Comparison of ENCODE assay signal across 9 mouse cellular contexts in the genomic region with DNA sequence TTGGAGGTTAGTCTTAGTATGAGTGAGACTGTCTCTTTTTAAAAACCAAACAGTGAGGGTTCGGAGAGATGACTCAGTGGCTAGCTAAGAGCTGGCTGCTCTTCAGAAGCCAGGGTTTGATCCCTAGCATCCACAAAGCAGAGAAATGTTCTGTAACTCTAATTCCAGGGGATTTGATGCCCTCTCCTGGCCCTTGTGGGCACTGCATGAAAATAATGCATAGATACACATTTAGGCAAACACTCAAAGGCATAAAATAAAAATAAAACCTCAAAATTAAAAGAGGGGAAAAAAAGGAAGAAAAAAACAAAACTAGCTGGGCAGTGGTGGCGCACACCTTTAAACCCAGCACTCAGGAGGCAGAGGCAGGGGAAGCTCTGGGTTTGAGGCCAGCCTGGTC. TPM values are rescaled to one million over a fixed set of nuclear protein-coding genes. Genes with fewer than 3 reads are reported as not detected.
DNase-seq lines count a peak whose midpoint lies in the region; ATAC-seq and TF ChIP-seq lines count a peak whose summit lies in the region.
"Had no signal": no experiment of that assay in that cellular context is flagged by ENCODE, and none has a peak within 500 bp of the region (broad histone marks: within the 10 kb centered on the region; RNA-seq: fewer than 3 reads in every experiment).

No protein-coding gene starts in this region.

- peaks cover 23% of the 10 kb centered on the region for H3K4me1 ChIP-seq in kidney, embryonic 15.5 days
- H3K4me1 ChIP-seq in liver, embryonic 14.5 days (replicated peaks; ENCODE audit: control insufficient read depth in 2 of 2, insufficient read depth in 2 of 2, low read length in 1 of 2) = peaks cover 11 to 14% of the 10 kb centered on the region in 2 experiments; a peak in 3 of 4 replicates

- H3K27ac ChIP-seq in kidney, embryonic 15.5 days = no peak overlapping the region
- no peak overlapping the region for H3K27ac ChIP-seq in liver, embryonic 14.5 days
- H3K27ac ChIP-seq: heart, embryonic 13.5 days; liver, embryonic 13.5 days had no signal

- no peaks in the 10 kb centered on the region for H3K27me3 ChIP-seq in kidney, embryonic 15.5 days
- H3K27me3 ChIP-seq in liver, embryonic 14.5 days (ENCODE audit: control insufficient read depth, insufficient read depth, low read length) = no peaks in the 10 kb centered on the region
- H3K27me3 ChIP-seq: heart, embryonic 13.5 days; liver, embryonic 13.5 days had no signal

- H3K9ac ChIP-seq in kidney, embryonic 15.5 days = no peak overlapping the region
- no peak overlapping the region for H3K9ac ChIP-seq in liver, embryonic 14.5 days (replicated peaks)
- H3K9ac ChIP-seq: heart, embryonic 13.5 days; liver, embryonic 13.5 days had no signal

- no peak for ATAC-seq in kidney, embryonic 15.5 days (replicated peaks; ENCODE audit: low FRiP score)
- ATAC-seq in liver, embryonic 14.5 days (ENCODE audit: insufficient read depth) = no peak

- H3K4me3 ChIP-seq in kidney, embryonic 15.5 days (replicated peaks) = no peak overlapping the region
- no peak overlapping the region for H3K4me3 ChIP-seq in liver, embryonic 14.5 days (ENCODE audit: insufficient read depth in 1 of 2, low read depth in 2 of 2, low read length in 2 of 2)
- H3K4me3 ChIP-seq: heart, embryonic 13.5 days; liver, embryonic 13.5 days had no signal

- no peaks in the 10 kb centered on the region for H3K9me3 ChIP-seq in kidney, embryonic 15.5 days (replicated peaks)
- no peaks in the 10 kb centered on the region for H3K9me3 ChIP-seq in liver, embryonic 14.5 days (ENCODE audit: control insufficient read depth, low read length)
- H3K9me3 ChIP-seq: heart, embryonic 13.5 days; liver, embryonic 13.5 days had no signal

- 94% methylated on average over 2 of the region's 2 CpGs for WGBS in kidney, embryonic 15.5 days
- WGBS in liver, embryonic 14.5 days (ENCODE audit: insufficient replicate concordance) = 84% methylated on average over 2 of the region's 2 CpGs

- peak; percentile 60 for TF ChIP-seq CTCF in liver, embryonic 14.5 days (IDR thresholded peaks at IDR 0.05; ENCODE audit: low read depth)

- no peak overlapping the region for H3K4me2 ChIP-seq in kidney, embryonic 15.5 days
- no peak overlapping the region for H3K4me2 ChIP-seq in liver, embryonic 14.5 days (ENCODE audit: low read depth)
- H3K4me2 ChIP-seq: heart, embryonic 13.5 days; liver, embryonic 13.5 days had no signal

- TF ChIP-seq EP300 in liver, embryonic 14.5 days (IDR thresholded peaks at IDR 0.05; ENCODE audit: low read depth) = no peak

- H3K36me3 ChIP-seq in kidney, embryonic 15.5 days = 0 out of 2 replicates have a peak, but pooled peaks cover 7% of the 10 kb centered on the region
- no peaks in the 10 kb centered on the region; the same call in 1 of the 2 replicates for H3K36me3 ChIP-seq in liver, embryonic 14.5 days (replicated peaks; ENCODE audit: control insufficient read depth, insufficient read depth, low read depth)

- peak; percentile 38 for DNase-seq in kidney, adult 18-20 months
- DNase-seq in 416B (ENCODE audit: low read depth) = peak; percentile 47
- DNase-seq in CD4-positive helper T cell, adult 2 months (ENCODE audit: low read depth, low spot score) = peak; percentile 43
- DNase-seq in liver, embryonic 14.5 days (ENCODE audit: low read depth in 3 of 3, low spot score in 3 of 3) = no peak
- DNase-seq in urinary bladder, postnatal 10 days (ENCODE audit: low spot score) = no peak
- DNase-seq in urinary bladder, postnatal 4 days (ENCODE audit: low spot score in 2 of 2) = no peak
- DNase-seq: liver, embryonic 13.5 days had no signal

RNA-seq across cellular contexts. Expression of gene Pias1, which starts 13.3 kb away (rescaled TPM):
- polyA plus RNA-seq in kidney, embryonic 15.5 days (2015; fragmentation: Nextera tagmentation; extraction: Ambion mirVana) = 58.1 and 62.5 TPM in 2 replicates
- polyA plus RNA-seq in liver, embryonic 14.5 days (2012; rRNA removed) = 7.6 and 9.5 TPM in 2 replicates
- polyA plus RNA-seq in liver, embryonic 14.5 days (2014; fragmentation: Nextera tagmentation; extraction: Ambion mirVana) = 22.0 and 26.6 TPM in 2 replicates

Comparison
In these comparisons a context has a peak if more than half of its experiments do, and no peak if none do; other contexts are left out.
1. DNase-seq: peak in kidney, adult 18-20 months (single experiment), 416B (single experiment) and CD4-positive helper T cell, adult 2 months (single experiment); none in liver, embryonic 14.5 days (0 of 3), urinary bladder, postnatal 10 days (single experiment) and urinary bladder, postnatal 4 days (0 of 2).